Mouse (Mus musculus): ENCODE results near the gene Slc24a4. TPM values are rescaled to one million over a fixed set of nuclear protein-coding genes. Genes with fewer than 3 reads are reported as not detected.
"Not testable (repeated sequence)": the region's sequence is repeated elsewhere in the genome, so short reads cannot be mapped to it uniquely, and the experiment has no call there.

Slc24a4 gene
- polyA plus RNA-seq, 1 experiment from 2014 or later, result 0.38 TPM

DNA sequence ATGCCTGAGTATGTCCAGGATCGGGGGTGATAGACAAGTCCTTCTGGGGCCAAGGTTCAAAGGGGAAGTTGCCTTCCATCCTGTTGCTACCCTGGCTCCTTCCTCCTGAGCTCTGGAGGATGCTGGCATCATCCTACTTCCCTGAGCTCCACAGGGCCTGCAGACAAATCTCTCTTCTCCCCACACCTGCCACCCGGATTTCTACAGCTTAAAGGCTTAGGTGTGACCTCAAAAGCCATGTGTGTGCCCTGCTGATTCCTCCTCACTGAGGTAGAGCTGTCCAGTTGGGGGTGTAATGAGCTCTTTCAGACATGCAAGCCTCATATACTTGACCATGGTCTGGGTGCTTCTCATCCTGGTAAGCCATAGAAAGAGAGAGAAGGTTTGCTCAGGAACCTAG is 82.3 kb downstream of the Slc24a4 start:
- H3K9ac ChIP-seq (ENCODE audit: low read depth, low read length), result no peak overlapping the region
- no peaks in the 10 kb centered on the region for H3K36me3 ChIP-seq (ENCODE audit: control insufficient read depth, insufficient read depth)
- 31% methylated on average over 2 of the region's 2 CpGs for WGBS (ENCODE audit: insufficient replicate concordance)
- H3K27me3 ChIP-seq (ENCODE audit: control insufficient read depth, insufficient read depth, low read depth, low read length), result no peaks in the 10 kb centered on the region
- no peak overlapping the region for H3K27ac ChIP-seq (ENCODE audit: low read length)
- no peaks in the 10 kb centered on the region for H3K4me1 ChIP-seq (ENCODE audit: control insufficient read depth, low read depth, low read length)
- H3K4me3 ChIP-seq (ENCODE audit: low read depth, low read length), result no peak overlapping the region
- H3K9me3 ChIP-seq (replicated peaks; ENCODE audit: control insufficient read depth, low read length), result no peaks in the 10 kb centered on the region
- no peak for ATAC-seq (ENCODE audit: low read depth)
- H3K4me2 ChIP-seq (ENCODE audit: low read depth, low read length), result no peak overlapping the region

DNA sequence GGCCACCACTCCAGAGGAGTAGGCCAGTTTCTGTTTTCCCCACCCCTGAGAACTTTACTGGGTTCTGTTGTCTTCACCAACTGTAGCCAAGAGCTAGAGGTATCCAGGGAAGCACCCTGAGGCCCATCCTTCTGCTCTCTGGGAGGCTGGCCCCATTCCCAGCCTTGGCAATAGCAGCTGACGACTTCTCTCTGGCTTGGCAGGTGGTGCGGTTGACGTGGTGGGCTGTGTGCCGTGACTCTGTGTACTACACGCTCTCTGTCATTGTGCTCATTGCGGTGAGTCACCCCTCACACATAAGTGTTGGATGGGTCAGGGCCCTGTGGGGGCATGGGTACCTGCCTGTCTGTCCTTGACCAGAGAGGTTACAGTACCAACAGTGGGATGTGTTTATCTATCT is 94.9 kb downstream of the Slc24a4 start:
- H3K36me3 ChIP-seq (ENCODE audit: control insufficient read depth, insufficient read depth), result no peaks in the 10 kb centered on the region
- no peaks in the 10 kb centered on the region for H3K27me3 ChIP-seq (ENCODE audit: control insufficient read depth, insufficient read depth, low read depth, low read length)
- H3K27ac ChIP-seq (ENCODE audit: low read length), result no peak overlapping the region
- ATAC-seq (ENCODE audit: low read depth), result no peak
- H3K9me3 ChIP-seq (replicated peaks; ENCODE audit: control insufficient read depth, low read length), result no peaks in the 10 kb centered on the region
- H3K4me1 ChIP-seq (ENCODE audit: control insufficient read depth, low read depth, low read length), result no peaks in the 10 kb centered on the region
- no peak overlapping the region for H3K9ac ChIP-seq (ENCODE audit: low read depth, low read length)
- no peak overlapping the region for H3K4me2 ChIP-seq (ENCODE audit: low read depth, low read length)
- H3K4me3 ChIP-seq (ENCODE audit: low read depth, low read length), result no peak overlapping the region
- 80% methylated on average over 6 of the region's 6 CpGs for WGBS (ENCODE audit: insufficient replicate concordance)

GRCm38 (mm10) chr12:102224112-102224511 is 95.6 kb downstream of the Slc24a4 start:
- not testable (repeated sequence) for H3K27me3 ChIP-seq (ENCODE audit: control insufficient read depth, insufficient read depth, low read depth, low read length); H3K27ac ChIP-seq (ENCODE audit: low read length); H3K4me1 ChIP-seq (ENCODE audit: control insufficient read depth, low read depth, low read length); H3K4me3 ChIP-seq (ENCODE audit: low read depth, low read length); H3K9ac ChIP-seq (ENCODE audit: low read depth, low read length); H3K4me2 ChIP-seq (ENCODE audit: low read depth, low read length); H3K36me3 ChIP-seq (ENCODE audit: control insufficient read depth, insufficient read depth); ATAC-seq (ENCODE audit: low read depth); H3K9me3 ChIP-seq (replicated peaks; ENCODE audit: control insufficient read depth, low read length)
- WGBS (ENCODE audit: insufficient replicate concordance), result 64% methylated on average over 2 of the region's 2 CpGs

DNA sequence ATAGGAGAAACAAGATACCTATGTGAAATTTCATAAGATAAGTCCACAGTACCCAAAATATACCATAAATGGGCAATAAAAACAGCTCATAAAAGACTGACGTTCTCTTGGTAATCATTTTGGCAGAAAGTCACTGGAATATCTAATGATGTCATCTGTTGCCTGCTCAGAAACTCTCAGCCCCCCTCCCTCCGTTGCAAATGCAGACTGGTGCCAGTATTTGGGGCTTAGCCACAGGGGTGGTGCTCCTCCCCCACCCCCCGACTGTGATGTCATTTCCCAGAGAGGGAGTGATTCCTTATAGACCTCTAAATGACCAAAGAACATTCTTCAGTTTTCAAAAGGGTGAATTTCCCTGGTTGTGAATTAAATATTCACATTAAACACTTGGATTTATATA is 96.6 kb downstream of the Slc24a4 start:
- Histone ChIP-seq H3K9ac (ENCODE audit: low read depth, low read length) (no peak overlapping the region), H3K4me2 (ENCODE audit: low read depth, low read length) (no peak overlapping the region), H3K27me3 (ENCODE audit: control insufficient read depth, insufficient read depth, low read depth, low read length) (no peaks in the 10 kb centered on the region), H3K27ac (ENCODE audit: low read length) (no peak overlapping the region), H3K4me1 (ENCODE audit: control insufficient read depth, low read depth, low read length) (no peaks in the 10 kb centered on the region), H3K9me3 (replicated peaks; ENCODE audit: control insufficient read depth, low read length) (no peaks in the 10 kb centered on the region), H3K4me3 (ENCODE audit: low read depth, low read length) (no peak overlapping the region), H3K36me3 (ENCODE audit: control insufficient read depth, insufficient read depth) (no peaks in the 10 kb centered on the region)
- 35% methylated on average over 3 of the region's 3 CpGs for WGBS (ENCODE audit: insufficient replicate concordance)
- no peak for ATAC-seq (ENCODE audit: low read depth)

- no peak overlapping the region for H3K9ac ChIP-seq (ENCODE audit: low read depth, low read length)
- no peaks in the 10 kb centered on the region for H3K4me1 ChIP-seq (ENCODE audit: control insufficient read depth, low read depth, low read length)
- no peaks in the 10 kb centered on the region for H3K9me3 ChIP-seq (replicated peaks; ENCODE audit: control insufficient read depth, low read length)
- no peak for ATAC-seq (ENCODE audit: low read depth)
- H3K36me3 ChIP-seq (ENCODE audit: control insufficient read depth, insufficient read depth), result no peaks in the 10 kb centered on the region
- H3K4me2 ChIP-seq (ENCODE audit: low read depth, low read length), result no peak overlapping the region
- WGBS (ENCODE audit: insufficient replicate concordance), result 58% methylated on average over 3 of the region's 3 CpGs
- no peaks in the 10 kb centered on the region for H3K27me3 ChIP-seq (ENCODE audit: control insufficient read depth, insufficient read depth, low read depth, low read length)
- H3K4me3 ChIP-seq (ENCODE audit: low read depth, low read length), result no peak overlapping the region
- no peak overlapping the region for H3K27ac ChIP-seq (ENCODE audit: low read length)
Observed at GRCm38 (mm10) chr12:102235551-102235950, 107.0 kb downstream of the Slc24a4 start.

- ATAC-seq (ENCODE audit: low read depth), result no peak
- H3K27ac ChIP-seq (ENCODE audit: low read length), result no peak overlapping the region
- no peaks in the 10 kb centered on the region for H3K27me3 ChIP-seq (ENCODE audit: control insufficient read depth, insufficient read depth, low read depth, low read length)
- H3K9me3 ChIP-seq (replicated peaks; ENCODE audit: control insufficient read depth, low read length), result no peaks in the 10 kb centered on the region
- no peak overlapping the region for H3K9ac ChIP-seq (ENCODE audit: low read depth, low read length)
- WGBS (ENCODE audit: insufficient replicate concordance), result 76% methylated on average over 6 of the region's 6 CpGs
- no peak overlapping the region for H3K4me2 ChIP-seq (ENCODE audit: low read depth, low read length)
- no peaks in the 10 kb centered on the region for H3K4me1 ChIP-seq (ENCODE audit: control insufficient read depth, low read depth, low read length)
- H3K36me3 ChIP-seq (ENCODE audit: control insufficient read depth, insufficient read depth), result no peaks in the 10 kb centered on the region
- no peak overlapping the region for H3K4me3 ChIP-seq (ENCODE audit: low read depth, low read length)
Observed at GRCm38 (mm10) chr12:102236317-102236716, 107.8 kb downstream of the Slc24a4 start.

DNA sequence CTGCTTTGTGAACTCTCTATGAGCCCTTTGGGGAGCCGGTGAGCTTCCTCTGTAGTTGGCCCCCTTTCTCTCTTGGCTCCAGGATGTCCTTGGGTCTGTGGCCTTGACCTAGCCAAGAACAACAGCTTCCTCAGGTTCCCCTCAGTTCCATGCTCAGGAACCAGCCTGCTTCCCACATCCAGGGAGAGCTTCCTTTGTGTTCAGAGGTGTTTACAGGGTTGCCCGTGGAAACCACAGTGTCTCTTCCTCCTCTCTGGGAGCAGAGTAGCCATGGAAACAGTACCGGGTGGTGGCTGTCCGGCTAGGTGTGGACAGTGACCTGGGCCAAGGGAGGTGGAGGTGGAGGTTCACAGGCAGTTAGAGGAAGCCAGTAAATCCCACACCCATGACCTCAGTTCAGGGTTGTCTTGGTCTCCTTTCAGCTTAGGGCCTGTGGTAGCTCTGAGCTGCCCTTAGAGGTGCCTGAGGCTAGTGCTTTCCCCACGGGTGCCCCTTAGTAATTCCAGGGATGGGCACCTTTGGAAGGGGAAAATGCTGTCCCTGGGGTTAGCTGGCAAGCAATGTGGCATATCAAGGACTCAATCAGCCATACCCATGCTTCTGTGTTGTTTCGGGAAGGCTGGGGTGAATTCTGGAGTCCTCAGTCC is 113.7 kb downstream of the Slc24a4 start:
- Histone ChIP-seq H3K9me3 (replicated peaks; ENCODE audit: control insufficient read depth, low read length) (no peaks in the 10 kb centered on the region), H3K27me3 (ENCODE audit: control insufficient read depth, insufficient read depth, low read depth, low read length) (no peaks in the 10 kb centered on the region), H3K27ac (ENCODE audit: low read length) (no peak overlapping the region), H3K9ac (ENCODE audit: low read depth, low read length) (no peak overlapping the region), H3K36me3 (ENCODE audit: control insufficient read depth, insufficient read depth) (no peaks in the 10 kb centered on the region), H3K4me3 (ENCODE audit: low read depth, low read length) (no peak overlapping the region), H3K4me2 (ENCODE audit: low read depth, low read length) (no peak overlapping the region), H3K4me1 (ENCODE audit: control insufficient read depth, low read depth, low read length) (no peaks in the 10 kb centered on the region)
- 0 out of 2 replicates have a peak, but pooled peaks have one; percentile 13 for ATAC-seq (ENCODE audit: low read depth)
- 42% methylated on average over 6 of the region's 6 CpGs for WGBS (ENCODE audit: insufficient replicate concordance)

- no peaks in the 10 kb centered on the region for H3K36me3 ChIP-seq (ENCODE audit: control insufficient read depth, insufficient read depth)
- no peaks in the 10 kb centered on the region for H3K27me3 ChIP-seq (ENCODE audit: control insufficient read depth, insufficient read depth, low read depth, low read length)
- no peaks in the 10 kb centered on the region for H3K9me3 ChIP-seq (replicated peaks; ENCODE audit: control insufficient read depth, low read length)
- H3K4me1 ChIP-seq (ENCODE audit: control insufficient read depth, low read depth, low read length), result no peaks in the 10 kb centered on the region
- 61% methylated on average over 1 of the region's 1 CpGs for WGBS (ENCODE audit: insufficient replicate concordance)
- H3K4me3 ChIP-seq (ENCODE audit: low read depth, low read length), result no peak overlapping the region
- no peak overlapping the region for H3K27ac ChIP-seq (ENCODE audit: low read length)
- H3K4me2 ChIP-seq (ENCODE audit: low read depth, low read length), result no peak overlapping the region
- ATAC-seq (ENCODE audit: low read depth), result no peak
- no peak overlapping the region for H3K9ac ChIP-seq (ENCODE audit: low read depth, low read length)
Observed at GRCm38 (mm10) chr12:102243915-102244314, 115.4 kb downstream of the Slc24a4 start.

- Histone ChIP-seq H3K4me1 (ENCODE audit: control insufficient read depth, low read depth, low read length) (no peaks in the 10 kb centered on the region), H3K4me2 (ENCODE audit: low read depth, low read length) (no peak overlapping the region), H3K9ac (ENCODE audit: low read depth, low read length) (no peak overlapping the region), H3K36me3 (ENCODE audit: control insufficient read depth, insufficient read depth) (no peaks in the 10 kb centered on the region), H3K9me3 (replicated peaks; ENCODE audit: control insufficient read depth, low read length) (no peaks in the 10 kb centered on the region), H3K27ac (ENCODE audit: low read length) (no peak overlapping the region), H3K27me3 (ENCODE audit: control insufficient read depth, insufficient read depth, low read depth, low read length) (no peaks in the 10 kb centered on the region), H3K4me3 (ENCODE audit: low read depth, low read length) (no peak overlapping the region)
- WGBS (ENCODE audit: insufficient replicate concordance), result 61% methylated on average over 5 of the region's 5 CpGs
- no peak for ATAC-seq (ENCODE audit: low read depth)
Observed at GRCm38 (mm10) chr12:102246226-102246625, 117.7 kb downstream of the Slc24a4 start.
